Mouse (Mus musculus): ENCODE data around the gene Arfip1.

Gene Arfip1

DNA sequence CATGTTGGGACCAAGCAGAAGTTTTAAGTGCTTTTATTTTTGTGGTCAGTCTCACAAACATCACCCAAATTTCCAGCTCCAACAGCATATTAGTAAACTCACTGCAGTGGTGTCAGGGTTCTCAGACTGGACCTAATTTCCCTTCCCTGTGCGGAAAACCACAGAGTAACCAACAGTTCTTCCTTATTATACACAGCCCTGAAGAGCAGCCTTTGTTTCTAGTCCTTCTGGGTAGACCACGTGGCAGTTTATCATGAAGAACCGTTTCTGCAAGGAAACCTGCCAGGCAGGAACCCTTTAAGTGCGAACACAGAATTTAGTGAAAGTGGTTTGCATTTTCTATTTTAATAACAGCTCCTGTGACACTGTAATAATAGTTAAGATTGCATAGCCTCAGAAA is 90.3 kb downstream of the Arfip1 start:
- DNase-seq (ENCODE audit: low spot score in 2 of 2), result no peak

DNA sequence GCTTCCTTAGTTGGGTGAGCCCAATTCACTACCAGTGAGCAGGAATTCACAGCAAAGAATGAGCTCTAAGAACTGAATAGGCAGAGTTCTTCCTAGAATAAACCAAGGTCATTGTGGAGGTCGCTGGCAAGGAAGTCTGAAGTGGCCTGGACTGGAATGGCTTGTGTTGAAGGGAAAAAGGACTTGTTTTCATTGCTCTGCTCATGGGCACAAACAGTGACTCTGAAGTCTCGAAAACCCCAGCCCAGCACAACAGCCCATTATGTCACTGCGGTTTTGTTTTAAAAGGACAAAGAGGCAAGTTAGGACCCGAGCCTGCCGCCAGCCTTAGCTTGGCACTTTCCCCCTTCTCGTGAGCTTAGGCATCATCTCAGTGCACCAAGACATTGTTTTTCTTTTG is 93.7 kb downstream of the Arfip1 start:
- peak; percentile 46 to 47 for DNase-seq (ENCODE audit: low spot score in 2 of 2)

GRCm38 (mm10) chr3:84484891-84485290 is 97.5 kb downstream of the Arfip1 start:
- DNase-seq (ENCODE audit: low spot score in 2 of 2), result no peak

GRCm38 (mm10) chr3:84484333-84484732 is 98.1 kb downstream of the Arfip1 start:
- no peak for DNase-seq (ENCODE audit: low spot score in 2 of 2)

GRCm38 (mm10) chr3:84482121-84482520 is 100.3 kb downstream of the Arfip1 start:
- no peak for DNase-seq (ENCODE audit: low spot score in 2 of 2)

DNA sequence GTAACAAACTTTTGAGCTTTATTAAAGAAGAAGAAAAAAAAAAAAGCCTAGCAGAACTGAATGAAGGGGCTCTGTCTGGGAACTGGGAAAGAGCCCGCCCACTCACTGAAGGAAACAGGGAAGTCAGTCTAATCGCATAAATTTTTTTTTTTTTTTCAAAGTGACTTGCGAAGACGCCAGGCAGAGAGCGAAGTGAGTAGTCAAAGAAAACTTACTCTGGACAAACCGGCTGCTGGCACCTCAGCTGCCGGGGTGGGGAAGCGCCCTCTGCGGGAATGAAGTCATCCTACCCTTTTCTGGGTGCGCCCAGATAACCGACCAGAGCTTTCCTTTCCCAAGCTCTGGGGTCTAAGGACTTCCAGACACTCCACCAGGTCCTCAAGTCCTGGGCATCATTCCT is 101.3 kb downstream of the Arfip1 start:
- DNase-seq (ENCODE audit: low spot score in 2 of 2), result peak in 1 of 2 experiments; percentile 27

DNA sequence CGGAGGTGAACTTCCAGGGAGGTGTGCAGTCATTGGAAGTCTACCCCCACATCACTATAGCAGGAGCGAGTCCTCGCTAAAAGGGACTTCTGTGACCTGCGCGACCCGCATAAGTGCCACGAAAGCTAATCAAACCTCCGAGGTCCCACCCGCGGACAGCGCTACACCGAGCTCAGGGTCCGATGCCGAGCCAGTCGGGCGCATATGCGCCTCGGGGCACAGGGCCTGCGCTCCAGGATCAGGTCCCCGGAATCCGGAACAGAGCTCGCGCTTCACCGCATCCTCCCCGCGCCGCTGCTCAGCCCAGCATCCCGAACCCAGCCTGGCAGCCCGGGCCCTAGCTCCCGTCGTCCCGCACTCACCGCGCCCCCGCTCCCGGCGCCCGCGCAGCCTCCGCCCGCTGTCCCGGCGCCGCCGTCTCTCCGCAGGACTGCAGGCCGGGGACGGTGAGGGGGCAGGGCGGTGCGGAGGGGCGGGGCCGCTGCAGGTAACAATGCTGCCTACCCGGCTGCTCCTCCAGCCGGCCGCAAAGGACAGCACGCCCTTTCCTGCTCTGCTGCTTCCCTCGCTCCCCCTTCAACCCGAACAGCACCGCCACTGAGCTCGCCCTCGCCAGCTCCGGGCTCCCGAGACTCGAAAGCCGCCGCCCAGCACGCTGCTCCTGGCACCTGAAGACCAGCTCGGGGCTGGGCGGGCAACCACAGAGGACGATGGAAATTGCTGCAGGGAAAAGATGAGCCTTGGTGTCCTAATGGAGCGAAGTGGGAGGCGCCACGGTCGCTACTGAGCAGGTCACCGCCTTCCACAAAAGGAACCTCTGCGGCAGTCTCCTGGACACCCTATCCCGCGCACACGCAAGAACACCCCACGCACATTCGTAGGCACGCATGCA is 102.2 kb downstream of the Arfip1 start, which contains the start of gene Fhdc1:
TSS of gene Fhdc1 (minus strand) at position 424 of the 892 bp plus-strand sequence.
- peak in 1 of 2 experiments; percentile 34 for DNase-seq (ENCODE audit: low spot score in 2 of 2)

DNA sequence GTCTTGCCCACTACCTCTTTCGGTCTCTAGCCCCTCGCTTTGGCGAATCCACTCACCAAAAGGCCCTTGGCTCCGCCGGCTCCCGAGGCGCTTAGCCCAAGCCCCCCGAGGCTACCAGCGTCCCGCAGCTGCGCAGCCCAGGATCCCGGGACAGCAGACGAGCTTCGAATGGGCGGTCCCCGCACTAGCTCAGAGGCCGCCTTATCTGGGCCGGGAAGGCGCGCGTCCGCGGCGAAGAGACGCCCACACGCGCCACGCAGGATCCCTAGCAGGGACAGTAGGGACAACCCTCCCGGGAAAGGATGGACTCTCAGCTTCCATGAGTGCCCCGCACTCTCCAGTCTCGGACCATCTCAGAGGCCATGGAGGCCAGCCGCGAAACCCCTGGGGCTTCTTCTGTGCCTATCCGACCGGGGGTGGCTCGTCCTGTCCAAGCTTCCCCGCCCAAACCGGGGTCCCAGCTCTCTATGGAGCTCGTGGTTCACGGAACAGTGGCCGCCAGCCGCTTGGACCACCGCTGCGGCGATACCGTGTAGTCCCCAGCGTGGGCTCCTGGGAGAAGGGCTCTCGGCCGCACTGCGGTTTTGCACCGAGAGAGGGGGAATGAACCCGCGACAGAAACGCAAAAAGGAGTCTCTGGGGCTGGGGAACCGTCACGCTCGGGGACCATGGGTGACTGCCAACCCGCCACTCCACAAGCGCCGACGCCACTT is 103.0 kb downstream of the Arfip1 start:
- peak in 1 of 2 experiments; percentile 17 for DNase-seq (ENCODE audit: low spot score in 2 of 2)

DNA sequence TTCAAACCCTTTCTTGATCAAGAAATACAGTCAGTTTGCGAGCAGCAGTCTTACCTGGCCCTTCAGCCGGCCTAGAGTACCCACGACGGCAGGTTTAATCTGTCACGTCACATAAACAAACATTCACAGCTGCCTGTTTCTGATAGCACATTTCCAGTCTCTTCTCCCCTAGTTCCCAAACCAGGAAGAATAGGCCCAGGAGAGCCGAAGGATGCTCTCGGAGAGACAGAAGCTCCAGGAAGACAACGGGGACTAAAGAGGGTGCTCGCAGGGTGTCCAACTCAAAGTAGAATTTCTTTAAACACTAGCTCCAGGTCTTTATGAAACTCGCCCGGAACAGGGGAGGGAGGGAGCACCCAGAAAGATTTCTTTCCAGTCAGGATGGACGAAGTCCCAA is 103.5 kb downstream of the Arfip1 start:
- no peak for DNase-seq (ENCODE audit: low spot score in 2 of 2)

DNA sequence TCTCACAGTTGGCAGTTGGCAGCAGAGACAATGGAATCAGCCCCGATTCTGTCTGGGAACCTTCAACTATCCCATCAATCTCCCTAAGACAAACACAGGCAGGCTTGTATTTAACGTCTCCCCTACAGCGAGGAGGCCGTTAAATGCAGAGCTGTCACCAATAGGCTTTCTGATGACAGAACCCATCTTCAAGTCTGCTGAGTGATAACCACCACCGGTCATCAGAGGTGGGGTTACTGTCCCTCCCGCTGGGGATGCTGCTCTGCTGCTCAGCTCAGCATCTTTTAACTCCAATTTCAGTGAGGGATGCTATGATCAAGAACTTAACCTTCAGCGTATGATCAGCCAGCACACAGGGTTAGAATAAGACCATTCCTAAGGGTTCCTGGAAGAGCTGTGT is 104.2 kb downstream of the Arfip1 start:
- no peak for DNase-seq (ENCODE audit: low spot score in 2 of 2)

DNA sequence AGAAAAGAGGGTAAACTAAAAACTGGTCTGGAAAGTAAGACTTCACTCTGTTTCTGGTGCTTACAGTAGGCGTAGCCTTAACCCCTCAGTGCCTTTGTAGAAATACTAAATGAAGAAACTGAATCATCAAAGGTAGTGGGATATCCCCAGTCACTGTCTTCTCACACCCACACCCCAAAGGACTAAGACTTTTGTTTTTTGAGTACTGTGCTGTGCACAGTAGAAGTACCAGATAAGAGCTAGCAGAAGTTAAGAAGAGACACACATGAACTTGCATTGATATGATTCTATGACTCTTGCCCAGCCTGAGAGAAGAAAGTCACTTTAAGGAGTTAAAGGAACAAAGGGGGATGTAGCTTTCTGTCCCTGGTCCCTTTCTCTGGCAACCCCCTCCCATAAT is 104.9 kb downstream of the Arfip1 start:
- DNase-seq (ENCODE audit: low spot score in 2 of 2), result no peak

- no peak for DNase-seq (ENCODE audit: low spot score in 2 of 2)
Measured at GRCm38 (mm10) chr3:84474981-84475775, 107.2 kb downstream of the Arfip1 start.

DNA sequence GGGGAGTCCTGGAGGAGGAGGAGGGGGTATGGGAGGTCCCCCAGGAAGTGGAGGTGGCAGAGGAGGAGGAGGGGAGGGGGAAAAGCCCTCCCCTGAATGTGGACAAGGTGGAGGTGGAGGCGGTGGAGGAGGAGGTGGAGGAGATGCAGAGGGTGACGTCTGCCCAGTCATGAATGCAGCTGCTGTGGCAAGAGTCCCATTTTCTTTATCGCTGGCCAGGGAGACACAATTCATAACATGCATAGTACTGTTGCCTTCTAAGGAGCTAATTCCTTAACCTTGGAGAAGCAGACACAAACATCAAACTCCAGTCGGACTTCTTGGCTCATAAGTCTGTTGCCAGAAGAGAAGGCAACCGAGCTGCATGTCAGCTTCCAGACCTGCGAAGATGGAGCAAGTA is 108.0 kb downstream of the Arfip1 start:
- DNase-seq (ENCODE audit: low spot score in 2 of 2), result no peak

GRCm38 (mm10) chr3:84472955-84473354 is 109.5 kb downstream of the Arfip1 start:
- DNase-seq (ENCODE audit: low spot score in 2 of 2), result no peak

- no peak for DNase-seq (ENCODE audit: low spot score in 2 of 2)
Measured at GRCm38 (mm10) chr3:84472527-84472926, 109.9 kb downstream of the Arfip1 start.

DNA sequence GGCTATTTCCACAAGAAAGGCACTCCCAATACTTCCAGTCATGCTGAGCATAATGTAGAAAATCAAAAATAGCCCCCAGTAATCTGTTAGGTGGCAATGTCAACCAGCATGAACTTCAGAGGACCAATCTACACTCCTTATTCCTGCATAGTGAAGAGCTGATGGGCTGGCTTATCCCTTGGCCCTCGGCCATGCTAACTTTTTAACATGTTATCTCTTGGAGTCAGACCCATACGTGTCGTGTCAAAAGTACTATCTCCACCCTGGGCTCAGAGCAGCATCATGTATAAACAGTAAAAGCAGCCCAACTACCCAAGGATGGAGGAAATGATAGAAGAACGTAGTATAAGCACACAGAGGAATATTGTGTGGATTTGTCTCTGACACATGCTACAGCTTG is 111.3 kb downstream of the Arfip1 start:
- no peak for DNase-seq (ENCODE audit: low spot score in 2 of 2)

GRCm38 (mm10) chr3:84468111-84468453 is 114.3 kb downstream of the Arfip1 start:
- DNase-seq (ENCODE audit: low spot score in 2 of 2), result no peak

DNA sequence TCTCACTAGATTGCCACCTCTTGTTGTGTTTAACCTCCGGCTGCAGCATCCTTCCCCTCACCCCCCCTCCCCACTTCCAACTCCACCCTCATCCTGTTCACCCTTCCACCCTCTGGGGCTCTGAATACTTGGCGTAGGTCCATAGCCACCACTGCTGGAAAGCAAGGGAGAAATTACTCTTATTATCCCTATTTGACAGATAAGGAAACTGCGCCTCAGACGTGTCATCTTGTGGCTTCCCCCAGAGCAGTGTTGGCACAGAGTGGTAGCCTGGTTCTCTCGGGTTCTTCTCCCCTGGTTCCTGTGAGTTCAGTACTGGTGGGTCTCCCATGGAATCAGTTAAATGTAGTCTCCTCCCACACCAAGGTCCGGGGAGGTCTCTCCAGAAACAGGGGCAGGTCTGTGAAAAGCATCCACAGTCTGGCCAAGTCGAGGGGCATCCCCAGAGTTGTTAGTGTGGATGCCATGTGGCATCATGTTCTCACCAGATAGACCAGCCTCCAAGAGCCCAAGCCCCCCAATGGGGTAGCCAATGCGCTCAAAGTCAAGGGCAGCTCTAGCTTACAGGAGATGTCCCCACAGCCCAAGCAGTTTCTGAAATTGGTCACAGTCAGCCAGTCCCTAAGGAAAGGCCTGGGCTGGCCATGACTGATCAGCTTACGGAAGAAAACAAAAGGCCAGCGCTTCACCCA is 114.9 kb downstream of the Arfip1 start:
- DNase-seq (ENCODE audit: low spot score in 2 of 2), result no peak

GRCm38 (mm10) chr3:84465822-84466500 is 116.5 kb downstream of the Arfip1 start:
- no peak for DNase-seq (ENCODE audit: low spot score in 2 of 2)

GRCm38 (mm10) chr3:84461687-84462086 is 120.7 kb downstream of the Arfip1 start:
- no peak for DNase-seq (ENCODE audit: low spot score in 2 of 2)

DNA sequence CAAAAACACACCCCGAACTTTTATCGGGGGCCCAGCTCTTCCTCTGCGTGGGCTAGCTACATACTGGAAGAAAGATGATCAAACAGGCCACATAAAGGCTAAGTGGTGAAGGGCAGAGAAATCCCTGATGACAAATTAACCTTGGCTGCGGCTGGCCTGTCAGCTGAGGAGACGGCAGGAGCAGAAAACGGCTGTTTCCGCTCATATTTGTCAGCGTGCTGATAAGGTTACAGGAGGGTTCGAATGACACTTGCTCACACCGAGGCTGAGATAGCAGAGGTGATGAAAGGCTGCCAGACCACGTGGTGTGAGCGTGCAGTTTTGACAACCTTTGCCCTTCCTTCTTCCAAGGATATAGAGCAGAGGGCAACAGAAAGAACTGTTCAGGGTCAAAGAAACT is 121.5 kb downstream of the Arfip1 start:
- DNase-seq (ENCODE audit: low spot score in 2 of 2), result no peak

All from left cerebral cortex, adult 9 months (tissue).